Mouse (Mus musculus) hindbrain, embryonic 16.5 days (tissue): ENCODE measurements around the gene Mpo. TPM values are rescaled to one million over a fixed set of nuclear protein-coding genes. Genes with fewer than 3 reads are reported as not detected.

Source experiments
- ATAC-seq: fragments of 200-750 bp; cut with Nextera tagmentation; 2 replicates; pipeline ENCODE4 v1.8.0; 2017; ENCODE audit warnings: moderate TSS enrichment, moderate library complexity
- H3K27ac ChIP-seq: fragments of 300-500 bp; sonication (generic); 2 replicates; pipeline ENCODE4 v1.5.1; 2014; ENCODE audit warnings: low read depth, mild to moderate bottlenecking, control low read depth, low read length, moderate library complexity
- H3K27me3 ChIP-seq: fragments of 300-500 bp; sonication (generic); replicated peaks from 2 replicates; pipeline ENCODE4 v1.6.1; 2014; ENCODE audit warnings: low read length; ENCODE audit not compliant: control insufficient read depth, insufficient read depth
- H3K36me3 ChIP-seq: fragments of 300-500 bp; sonication (generic); 2 replicates; pipeline ENCODE4 v1.6.1; 2014; ENCODE audit warnings: mild to moderate bottlenecking, low read length, moderate library complexity, mixed read lengths; ENCODE audit not compliant: control insufficient read depth, insufficient read depth
- H3K4me1 ChIP-seq: fragments of 300-500 bp; sonication (generic); 2 replicates; pipeline ENCODE4 v1.6.1; 2014; ENCODE audit warnings: low read depth, low read length; ENCODE audit not compliant: control insufficient read depth, insufficient read depth
- H3K4me2 ChIP-seq: fragments of 300-500 bp; sonication (generic); 2 replicates; pipeline ENCODE4 v1.6.1; 2014; ENCODE audit warnings: mild to moderate bottlenecking, low read length, control low read depth, moderate library complexity
- H3K4me3 ChIP-seq: fragments of 300-500 bp; sonication (generic); 2 replicates; pipeline ENCODE4 v1.5.1; 2014; ENCODE audit warnings: mild to moderate bottlenecking, low read length, control low read depth, moderate library complexity
- H3K9ac ChIP-seq: fragments of 300-500 bp; sonication (generic); 2 replicates; pipeline ENCODE4 v1.6.1; 2014; ENCODE audit warnings: low read depth, mild to moderate bottlenecking, control low read depth, low read length, moderate library complexity
- H3K9me3 ChIP-seq: fragments of 300-500 bp; sonication (generic); 2 replicates; pipeline ENCODE4 v1.6.1; 2014; ENCODE audit warnings: mild to moderate bottlenecking, low read length, moderate library complexity; ENCODE audit not compliant: control insufficient read depth
- WGBS: fragments of 180-500 bp; shearing (Covaris S2); extraction: QIAGEN DNeasy Blood & Tissue Kit; methylation state at CpG from one replicate; pipeline ENCODE4 v1.1.7; 2014; 5-methylcytosine and 5-hydroxymethylcytosine counted together
- polyA plus RNA-seq: library from polyadenylated mRNA; unstranded; fragments of >200 nt; fragmentation: Nextera tagmentation; extraction: Ambion mirVana; gene quantifications from 2 replicates; pipeline ENCODE4 v1.2.1, GENCODE M21; 2015

Gene Mpo
- polyA plus RNA-seq, 1 experiment from 2014 or later, result 0.10 TPM

- no peak overlapping the region for H3K4me3 ChIP-seq
- H3K4me1 ChIP-seq, result peaks cover 7% of the 10 kb centered on the region
- 86% methylated on average over 15 of the region's 15 CpGs for WGBS
- no peaks in the 10 kb centered on the region for H3K27me3 ChIP-seq
- no peaks in the 10 kb centered on the region for H3K9me3 ChIP-seq
- no peaks in the 10 kb centered on the region for H3K36me3 ChIP-seq
- no peak overlapping the region for H3K9ac ChIP-seq
- ATAC-seq, result no peak
- no peak overlapping the region for H3K4me2 ChIP-seq
- no peak overlapping the region for H3K27ac ChIP-seq
Observed at GRCm38 (mm10) chr11:87756251-87756820, 37.0 kb upstream of the Mpo start.

GRCm38 (mm10) chr11:87757001-87757954 is 36.1 kb upstream of the Mpo start:
- Histone ChIP-seq H3K9ac (no peak overlapping the region), H3K9me3 (no peaks in the 10 kb centered on the region), H3K36me3 (no peaks in the 10 kb centered on the region), H3K4me1 (peaks cover 10% of the 10 kb centered on the region), H3K27me3 (no peaks in the 10 kb centered on the region), H3K4me2 (no peak overlapping the region), H3K4me3 (no peak overlapping the region), H3K27ac (no peak overlapping the region)
- no peak for ATAC-seq
- WGBS, result 93% methylated on average over 25 of the region's 25 CpGs

GRCm38 (mm10) chr11:87758161-87758911 is 35.0 kb upstream of the Mpo start:
- WGBS, result 83% methylated on average over 7 of the region's 7 CpGs
- ATAC-seq, result no peak

GRCm38 (mm10) chr11:87758957-87759608 is 34.3 kb upstream of the Mpo start:
- Histone ChIP-seq H3K4me3 (no peak overlapping the region), H3K4me2 (no peak overlapping the region), H3K4me1 (peaks cover 17% of the 10 kb centered on the region), H3K9ac (no peak overlapping the region), H3K27me3 (no peaks in the 10 kb centered on the region), H3K36me3 (no peaks in the 10 kb centered on the region), H3K9me3 (no peaks in the 10 kb centered on the region), H3K27ac (no peak overlapping the region)
- no peak for ATAC-seq
- 82% methylated on average over 4 of the region's 4 CpGs for WGBS

More at GRCm38 (mm10) chr11:87758161-87758911, 35.0 kb upstream of the Mpo start:
- no peaks in the 10 kb centered on the region for H3K9me3 ChIP-seq
- H3K36me3 ChIP-seq, result no peaks in the 10 kb centered on the region
- peaks cover 14% of the 10 kb centered on the region for H3K4me1 ChIP-seq
- H3K9ac ChIP-seq, result no peak overlapping the region
- no peaks in the 10 kb centered on the region for H3K27me3 ChIP-seq
- no peak overlapping the region for H3K27ac ChIP-seq
- H3K4me2 ChIP-seq, result no peak overlapping the region
- no peak overlapping the region for H3K4me3 ChIP-seq

GRCm38 (mm10) chr11:87759609-87760005 is 33.8 kb upstream of the Mpo start:
- 3% methylated on average over 3 of the region's 3 CpGs for WGBS
- Histone ChIP-seq H3K9me3 (no peaks in the 10 kb centered on the region), H3K9ac (no peak overlapping the region; the same call in 1 of the 2 replicates), H3K36me3 (no peaks in the 10 kb centered on the region), H3K4me3 (no peak overlapping the region; the same call in 1 of the 2 replicates), H3K4me1 (peaks cover 18% of the 10 kb centered on the region), H3K27me3 (no peaks in the 10 kb centered on the region), H3K4me2 (peak overlapping the region; percentile 93), H3K27ac (peak overlapping the region; percentile 82; the same call in 1 of the 2 replicates)
- ATAC-seq, result no peak

- H3K4me2 ChIP-seq, result peak within 1 kb of the TSS; percentile 93
- peaks cover 27% of the 10 kb centered on the region for H3K4me1 ChIP-seq
- no peaks in the 10 kb centered on the region for H3K9me3 ChIP-seq
- WGBS, result 4% methylated on average over 23 of the region's 23 CpGs
- H3K36me3 ChIP-seq, result no peaks in the 10 kb centered on the region
- H3K27me3 ChIP-seq, result no peaks in the 10 kb centered on the region
- peak within 1 kb of the TSS; percentile 82 for H3K27ac ChIP-seq
- ATAC-seq, result peak; percentile 86
- H3K9ac ChIP-seq, result peak within 1 kb of the TSS; percentile 83
- peak within 1 kb of the TSS; percentile 73 for H3K4me3 ChIP-seq
Observed at GRCm38 (mm10) chr11:87760301-87761081, 32.9 kb upstream of the Mpo start, which contains the start of gene Tspoap1. Gene Tspoap1 (plus strand): TSS chr11:87760541.

- H3K27ac ChIP-seq, result no peak overlapping the region; the same call in 1 of the 2 replicates
- H3K9ac ChIP-seq, result peak overlapping the region; percentile 83
- no peaks in the 10 kb centered on the region for H3K36me3 ChIP-seq
- no peaks in the 10 kb centered on the region for H3K9me3 ChIP-seq
- H3K27me3 ChIP-seq, result no peaks in the 10 kb centered on the region
- H3K4me2 ChIP-seq, result peak overlapping the region; percentile 93
- H3K4me1 ChIP-seq, result peaks cover 27% of the 10 kb centered on the region
- no peak for ATAC-seq
- WGBS, result 51% methylated on average over 11 of the region's 11 CpGs
- peak overlapping the region; percentile 73 for H3K4me3 ChIP-seq
Observed at GRCm38 (mm10) chr11:87761181-87761721, 32.1 kb upstream of the Mpo start.
